Mouse (Mus musculus): ENCODE measurements around the gene Mtmr2. TPM values are rescaled to one million over a fixed set of nuclear protein-coding genes. Genes with fewer than 3 reads are reported as not detected.
"Not testable (repeated sequence)": the region's sequence is repeated elsewhere in the genome, so short reads cannot be mapped to it uniquely, and the experiment has no call there.

The Mtmr2 gene
- polyA plus RNA-seq, 1 experiment from 2014 or later: 79.3 TPM

- H3K4me1 ChIP-seq (replicated peaks; ENCODE audit: control insufficient read depth, insufficient read depth, low read length): no peaks in the 10 kb centered on the region
- no peaks in the 10 kb centered on the region for H3K9me3 ChIP-seq (ENCODE audit: control insufficient read depth, low read length)
- no peak overlapping the region for H3K4me3 ChIP-seq (ENCODE audit: low read depth, low read length)
- ATAC-seq (ENCODE audit: low FRiP score): no peak
- H3K4me2 ChIP-seq (replicated peaks; ENCODE audit: low read depth, low read length): no peak overlapping the region
- no peak overlapping the region for H3K9ac ChIP-seq (ENCODE audit: low read depth, low read length)
- no peaks in the 10 kb centered on the region for H3K27me3 ChIP-seq (ENCODE audit: control insufficient read depth, insufficient read depth, low read length)
- no peak for DNase-seq (ENCODE audit: low spot score)
- H3K36me3 ChIP-seq (ENCODE audit: control insufficient read depth, insufficient read depth, low read length): 0 out of 2 replicates have a peak, but pooled peaks cover 3% of the 10 kb centered on the region
- 92% methylated on average over 1 of the region's 1 CpGs for WGBS
- H3K27ac ChIP-seq (ENCODE audit: low read depth, low read length): no peak overlapping the region
These were observed 33.8 kb downstream of the Mtmr2 start for GRCm38 (mm10) chr9:13781985-13782384.

- 97% methylated on average over 7 of the region's 8 CpGs for whole genome bisulfite sequencing
- not testable (repeated sequence) for H3K36me3 ChIP-seq (ENCODE audit: control insufficient read depth, insufficient read depth, low read length)
These were observed 42.7 kb downstream of the Mtmr2 start for GRCm38 (mm10) chr9:13790864-13791263.

GRCm38 (mm10) chr9:13794302-13794701, 46.1 kb downstream of the Mtmr2 start:
- H3K36me3 ChIP-seq (ENCODE audit: control insufficient read depth, insufficient read depth, low read length): 0 out of 2 replicates have a peak, but pooled peaks cover 5% of the 10 kb centered on the region
- DNase-seq (ENCODE audit: low spot score) (no peak), ATAC-seq (ENCODE audit: low FRiP score) (no peak)
- no peaks in the 10 kb centered on the region for H3K4me1 ChIP-seq (replicated peaks; ENCODE audit: control insufficient read depth, insufficient read depth, low read length)
- no peak overlapping the region for H3K9ac ChIP-seq (ENCODE audit: low read depth, low read length)
- H3K4me3 ChIP-seq (ENCODE audit: low read depth, low read length): no peak overlapping the region
- WGBS: 77% methylated on average over 1 of the region's 1 CpGs
- no peak overlapping the region for H3K27ac ChIP-seq (ENCODE audit: low read depth, low read length)
- no peaks in the 10 kb centered on the region for H3K9me3 ChIP-seq (ENCODE audit: control insufficient read depth, low read length)
- no peaks in the 10 kb centered on the region for H3K27me3 ChIP-seq (ENCODE audit: control insufficient read depth, insufficient read depth, low read length)
- no peak overlapping the region for H3K4me2 ChIP-seq (replicated peaks; ENCODE audit: low read depth, low read length)

More at GRCm38 (mm10) chr9:13790864-13791263, 42.7 kb downstream of the Mtmr2 start:
- H3K9me3 ChIP-seq (ENCODE audit: control insufficient read depth, low read length); DNase-seq (ENCODE audit: low spot score); H3K27ac ChIP-seq (ENCODE audit: low read depth, low read length); ATAC-seq (ENCODE audit: low FRiP score); H3K4me3 ChIP-seq (ENCODE audit: low read depth, low read length); H3K9ac ChIP-seq (ENCODE audit: low read depth, low read length); H3K27me3 ChIP-seq (ENCODE audit: control insufficient read depth, insufficient read depth, low read length); H3K4me1 ChIP-seq (replicated peaks; ENCODE audit: control insufficient read depth, insufficient read depth, low read length); H3K4me2 ChIP-seq (replicated peaks; ENCODE audit: low read depth, low read length): not testable (repeated sequence)

- H3K27ac ChIP-seq (ENCODE audit: low read depth, low read length): no peak overlapping the region
- ATAC-seq (ENCODE audit: low FRiP score) (no peak), DNase-seq (ENCODE audit: low spot score) (no peak)
- 88% methylated on average over 2 of the region's 2 CpGs for WGBS
- no peak overlapping the region for H3K4me2 ChIP-seq (replicated peaks; ENCODE audit: low read depth, low read length)
- no peaks in the 10 kb centered on the region for H3K4me1 ChIP-seq (replicated peaks; ENCODE audit: control insufficient read depth, insufficient read depth, low read length)
- no peaks in the 10 kb centered on the region for H3K9me3 ChIP-seq (ENCODE audit: control insufficient read depth, low read length)
- H3K9ac ChIP-seq (ENCODE audit: low read depth, low read length): no peak overlapping the region
- H3K27me3 ChIP-seq (ENCODE audit: control insufficient read depth, insufficient read depth, low read length): no peaks in the 10 kb centered on the region
- no peak overlapping the region for H3K4me3 ChIP-seq (ENCODE audit: low read depth, low read length)
- H3K36me3 ChIP-seq (ENCODE audit: control insufficient read depth, insufficient read depth, low read length): 0 out of 2 replicates have a peak, but pooled peaks cover 7% of the 10 kb centered on the region
These were observed 46.5 kb downstream of the Mtmr2 start for GRCm38 (mm10) chr9:13794756-13795155.

- no peaks in the 10 kb centered on the region for H3K9me3 ChIP-seq (ENCODE audit: control insufficient read depth, low read length)
- H3K27me3 ChIP-seq (ENCODE audit: control insufficient read depth, insufficient read depth, low read length): no peaks in the 10 kb centered on the region
- 74% methylated on average over 1 of the region's 1 CpGs for WGBS
- no peak for DNase-seq (ENCODE audit: low spot score)
- no peak overlapping the region for H3K4me3 ChIP-seq (ENCODE audit: low read depth, low read length)
- no peak overlapping the region for H3K27ac ChIP-seq (ENCODE audit: low read depth, low read length)
- H3K4me2 ChIP-seq (replicated peaks; ENCODE audit: low read depth, low read length): no peak overlapping the region
- ATAC-seq (ENCODE audit: low FRiP score): no peak
- H3K9ac ChIP-seq (ENCODE audit: low read depth, low read length): no peak overlapping the region
- H3K4me1 ChIP-seq (replicated peaks; ENCODE audit: control insufficient read depth, insufficient read depth, low read length): no peaks in the 10 kb centered on the region
- peaks cover 5% of the 10 kb centered on the region for H3K36me3 ChIP-seq (ENCODE audit: control insufficient read depth, insufficient read depth, low read length)
These were observed 56.3 kb downstream of the Mtmr2 start for GRCm38 (mm10) chr9:13804480-13804879.

GRCm38 (mm10) chr9:13806854-13807253, 58.6 kb downstream of the Mtmr2 start:
- DNase-seq (ENCODE audit: low spot score) (no peak), ATAC-seq (ENCODE audit: low FRiP score) (no peak)
- 94% methylated on average over 7 of the region's 7 CpGs for WGBS
- Histone ChIP-seq H3K36me3 (ENCODE audit: control insufficient read depth, insufficient read depth, low read length) (peaks cover 3% of the 10 kb centered on the region), H3K27ac (ENCODE audit: low read depth, low read length) (no peak overlapping the region), H3K4me2 (replicated peaks; ENCODE audit: low read depth, low read length) (no peak overlapping the region), H3K9ac (ENCODE audit: low read depth, low read length) (no peak overlapping the region), H3K9me3 (ENCODE audit: control insufficient read depth, low read length) (no peaks in the 10 kb centered on the region), H3K4me3 (ENCODE audit: low read depth, low read length) (no peak overlapping the region), H3K27me3 (ENCODE audit: control insufficient read depth, insufficient read depth, low read length) (no peaks in the 10 kb centered on the region), H3K4me1 (replicated peaks; ENCODE audit: control insufficient read depth, insufficient read depth, low read length) (no peaks in the 10 kb centered on the region)

GRCm38 (mm10) chr9:13807657-13808056, 59.4 kb downstream of the Mtmr2 start:
- Histone ChIP-seq H3K4me3 (ENCODE audit: low read depth, low read length) (no peak overlapping the region), H3K27me3 (ENCODE audit: control insufficient read depth, insufficient read depth, low read length) (no peaks in the 10 kb centered on the region), H3K9ac (ENCODE audit: low read depth, low read length) (no peak overlapping the region), H3K9me3 (ENCODE audit: control insufficient read depth, low read length) (no peaks in the 10 kb centered on the region), H3K4me2 (replicated peaks; ENCODE audit: low read depth, low read length) (no peak overlapping the region), H3K4me1 (replicated peaks; ENCODE audit: control insufficient read depth, insufficient read depth, low read length) (no peaks in the 10 kb centered on the region), H3K27ac (ENCODE audit: low read depth, low read length) (no peak overlapping the region), H3K36me3 (ENCODE audit: control insufficient read depth, insufficient read depth, low read length) (peaks cover 3% of the 10 kb centered on the region)
- WGBS: 95% methylated on average over 5 of the region's 5 CpGs
- ATAC-seq (ENCODE audit: low FRiP score): no peak
- DNase-seq (ENCODE audit: low spot score): no peak

GRCm38 (mm10) chr9:13809937-13810336, 61.7 kb downstream of the Mtmr2 start:
- H3K36me3 ChIP-seq (ENCODE audit: control insufficient read depth, insufficient read depth, low read length): peaks cover 3% of the 10 kb centered on the region
- H3K27ac ChIP-seq (ENCODE audit: low read depth, low read length): no peak overlapping the region
- no peaks in the 10 kb centered on the region for H3K9me3 ChIP-seq (ENCODE audit: control insufficient read depth, low read length)
- no peak for DNase-seq (ENCODE audit: low spot score)
- H3K4me3 ChIP-seq (ENCODE audit: low read depth, low read length): no peak overlapping the region
- no peak overlapping the region for H3K9ac ChIP-seq (ENCODE audit: low read depth, low read length)
- no peaks in the 10 kb centered on the region for H3K4me1 ChIP-seq (replicated peaks; ENCODE audit: control insufficient read depth, insufficient read depth, low read length)
- H3K4me2 ChIP-seq (replicated peaks; ENCODE audit: low read depth, low read length): no peak overlapping the region
- H3K27me3 ChIP-seq (ENCODE audit: control insufficient read depth, insufficient read depth, low read length): no peaks in the 10 kb centered on the region
- no peak for ATAC-seq (ENCODE audit: low FRiP score)

GRCm38 (mm10) chr9:13818369-13818768, 70.2 kb downstream of the Mtmr2 start:
- H3K4me3 ChIP-seq (ENCODE audit: low read depth, low read length): no peak overlapping the region
- ATAC-seq (ENCODE audit: low FRiP score): no peak
- H3K27me3 ChIP-seq (ENCODE audit: control insufficient read depth, insufficient read depth, low read length): no peaks in the 10 kb centered on the region
- no peaks in the 10 kb centered on the region for H3K4me1 ChIP-seq (replicated peaks; ENCODE audit: control insufficient read depth, insufficient read depth, low read length)
- DNase-seq (ENCODE audit: low spot score): no peak
- H3K9ac ChIP-seq (ENCODE audit: low read depth, low read length): no peak overlapping the region
- H3K9me3 ChIP-seq (ENCODE audit: control insufficient read depth, low read length): no peaks in the 10 kb centered on the region
- no peak overlapping the region for H3K4me2 ChIP-seq (replicated peaks; ENCODE audit: low read depth, low read length)
- no peak overlapping the region for H3K27ac ChIP-seq (ENCODE audit: low read depth, low read length)
- H3K36me3 ChIP-seq (ENCODE audit: control insufficient read depth, insufficient read depth, low read length): peaks cover 8% of the 10 kb centered on the region
- 88% methylated on average over 9 of the region's 9 CpGs for WGBS
